Mouse (Mus musculus): ENCODE measurements around the gene Tecpr2. TPM values are rescaled to one million over a fixed set of nuclear protein-coding genes. Genes with fewer than 3 reads are reported as not detected.
A peak's percentile ranks its signal among the peaks of the same experiment; 100 is the strongest.

Gene Tecpr2
- polyA plus RNA-seq, 1 experiment: 7.7 TPM

- peak overlapping the region; percentile 46 for H3K27ac ChIP-seq (ENCODE audit: insufficient read depth, low read length)
- no peak for TF ChIP-seq POLR2A (IDR thresholded peaks at IDR 0.05; ENCODE audit: low read depth, low read length)
- TF ChIP-seq CTCF (IDR thresholded peaks at IDR 0.05; ENCODE audit: borderline replicate concordance, insufficient read depth, low read length): no peak
- peaks cover 8% of the 10 kb centered on the region for H3K4me1 ChIP-seq (ENCODE audit: control insufficient read depth, insufficient read depth, low read length)
- no peak overlapping the region for H3K4me3 ChIP-seq (ENCODE audit: insufficient read depth, low read length)
Measured at GRCm38 (mm10) chr12:110937496-110937895, 48.4 kb downstream of the Tecpr2 start.

- TF ChIP-seq CTCF (IDR thresholded peaks at IDR 0.05; ENCODE audit: borderline replicate concordance, insufficient read depth, low read length) (no peak), POLR2A (IDR thresholded peaks at IDR 0.05; ENCODE audit: low read depth, low read length) (no peak)
- peaks cover 9% of the 10 kb centered on the region for H3K4me1 ChIP-seq (ENCODE audit: control insufficient read depth, insufficient read depth, low read length)
- H3K27ac ChIP-seq (ENCODE audit: insufficient read depth, low read length): no peak overlapping the region
- no peak overlapping the region for H3K4me3 ChIP-seq (ENCODE audit: insufficient read depth, low read length)
Measured at GRCm38 (mm10) chr12:110939385-110939784, 50.3 kb downstream of the Tecpr2 start.

GRCm38 (mm10) chr12:110940869-110941268 lies 51.8 kb downstream of the Tecpr2 start:
- Histone ChIP-seq H3K27ac (ENCODE audit: insufficient read depth, low read length) (no peak overlapping the region), H3K4me1 (ENCODE audit: control insufficient read depth, insufficient read depth, low read length) (peaks cover 12% of the 10 kb centered on the region), H3K4me3 (ENCODE audit: insufficient read depth, low read length) (no peak overlapping the region)
- no peak for TF ChIP-seq CTCF (IDR thresholded peaks at IDR 0.05; ENCODE audit: borderline replicate concordance, insufficient read depth, low read length)
- no peak for TF ChIP-seq POLR2A (IDR thresholded peaks at IDR 0.05; ENCODE audit: low read depth, low read length)

- no peak for TF ChIP-seq POLR2A (IDR thresholded peaks at IDR 0.05; ENCODE audit: low read depth, low read length)
- no peak for TF ChIP-seq CTCF (IDR thresholded peaks at IDR 0.05; ENCODE audit: borderline replicate concordance, insufficient read depth, low read length)
- H3K4me1 ChIP-seq (ENCODE audit: control insufficient read depth, insufficient read depth, low read length): peaks cover 9% of the 10 kb centered on the region
Measured at GRCm38 (mm10) chr12:110946216-110946615, 57.2 kb downstream of the Tecpr2 start.

GRCm38 (mm10) chr12:110948082-110948909 lies 59.2 kb downstream of the Tecpr2 start:
- no peak overlapping the region for H3K4me3 ChIP-seq (ENCODE audit: insufficient read depth, low read length)
- peaks cover 13% of the 10 kb centered on the region for H3K4me1 ChIP-seq (ENCODE audit: control insufficient read depth, insufficient read depth, low read length)
- no peak for TF ChIP-seq CTCF (IDR thresholded peaks at IDR 0.05; ENCODE audit: borderline replicate concordance, insufficient read depth, low read length)
- TF ChIP-seq POLR2A (IDR thresholded peaks at IDR 0.05; ENCODE audit: low read depth, low read length): no peak
- H3K27ac ChIP-seq (ENCODE audit: insufficient read depth, low read length): no peak overlapping the region

More at GRCm38 (mm10) chr12:110946216-110946615, 57.2 kb downstream of the Tecpr2 start:
- H3K27ac ChIP-seq (ENCODE audit: insufficient read depth, low read length): no peak overlapping the region
- no peak overlapping the region for H3K4me3 ChIP-seq (ENCODE audit: insufficient read depth, low read length)

GRCm38 (mm10) chr12:110948910-110949201 lies 59.8 kb downstream of the Tecpr2 start:
- Histone ChIP-seq H3K4me3 (ENCODE audit: insufficient read depth, low read length) (no peak overlapping the region), H3K27ac (ENCODE audit: insufficient read depth, low read length) (no peak overlapping the region), H3K4me1 (ENCODE audit: control insufficient read depth, insufficient read depth, low read length) (peaks cover 16% of the 10 kb centered on the region)
- TF ChIP-seq POLR2A (IDR thresholded peaks at IDR 0.05; ENCODE audit: low read depth, low read length) (no peak), CTCF (IDR thresholded peaks at IDR 0.05; ENCODE audit: borderline replicate concordance, insufficient read depth, low read length) (no peak)

GRCm38 (mm10) chr12:110949410-110949809 lies 60.3 kb downstream of the Tecpr2 start:
- TF ChIP-seq CTCF (IDR thresholded peaks at IDR 0.05; ENCODE audit: borderline replicate concordance, insufficient read depth, low read length) (no peak), POLR2A (IDR thresholded peaks at IDR 0.05; ENCODE audit: low read depth, low read length) (no peak)
- peaks cover 15% of the 10 kb centered on the region for H3K4me1 ChIP-seq (ENCODE audit: control insufficient read depth, insufficient read depth, low read length)

GRCm38 (mm10) chr12:110950151-110950550 lies 61.1 kb downstream of the Tecpr2 start:
- Histone ChIP-seq H3K4me3 (ENCODE audit: insufficient read depth, low read length) (no peak overlapping the region), H3K4me1 (ENCODE audit: control insufficient read depth, insufficient read depth, low read length) (peaks cover 12% of the 10 kb centered on the region), H3K27ac (ENCODE audit: insufficient read depth, low read length) (no peak overlapping the region)
- no peak for TF ChIP-seq CTCF (IDR thresholded peaks at IDR 0.05; ENCODE audit: borderline replicate concordance, insufficient read depth, low read length)
- no peak for TF ChIP-seq POLR2A (IDR thresholded peaks at IDR 0.05; ENCODE audit: low read depth, low read length)

More at GRCm38 (mm10) chr12:110949410-110949809, 60.3 kb downstream of the Tecpr2 start:
- Histone ChIP-seq H3K27ac (ENCODE audit: insufficient read depth, low read length) (no peak overlapping the region), H3K4me3 (ENCODE audit: insufficient read depth, low read length) (no peak overlapping the region)

- TF ChIP-seq CTCF (IDR thresholded peaks at IDR 0.05; ENCODE audit: borderline replicate concordance, insufficient read depth, low read length) (no peak), POLR2A (IDR thresholded peaks at IDR 0.05; ENCODE audit: low read depth, low read length) (no peak)
- H3K27ac ChIP-seq (ENCODE audit: insufficient read depth, low read length): no peak overlapping the region
- peaks cover 10% of the 10 kb centered on the region for H3K4me1 ChIP-seq (ENCODE audit: control insufficient read depth, insufficient read depth, low read length)
- H3K4me3 ChIP-seq (ENCODE audit: insufficient read depth, low read length): no peak overlapping the region
Measured at GRCm38 (mm10) chr12:110951236-110951635, 62.2 kb downstream of the Tecpr2 start.

- Histone ChIP-seq H3K4me3 (ENCODE audit: insufficient read depth, low read length) (no peak overlapping the region), H3K27ac (ENCODE audit: insufficient read depth, low read length) (peak overlapping the region; percentile 70), H3K4me1 (ENCODE audit: control insufficient read depth, insufficient read depth, low read length) (peaks cover 7% of the 10 kb centered on the region)
- no peak for TF ChIP-seq POLR2A (IDR thresholded peaks at IDR 0.05; ENCODE audit: low read depth, low read length)
- TF ChIP-seq CTCF (IDR thresholded peaks at IDR 0.05; ENCODE audit: borderline replicate concordance, insufficient read depth, low read length): no peak
Measured at GRCm38 (mm10) chr12:110952628-110953385, 63.7 kb downstream of the Tecpr2 start.

Data from embryonic fibroblast, embryonic 13.5 days (primary cell).